Mouse (Mus musculus) kidney, adult 8-10 months (tissue): ENCODE data around the gene Popdc3.
"Not testable (repeated sequence)": the region's sequence is repeated elsewhere in the genome, so short reads cannot be mapped to it uniquely, and the experiment has no call there.

Experiments
- DNase-seq, 2 experiments: peaks; one replicate each; pipeline ENCODE4 v3.0.0; 2022

The Popdc3 gene

GRCm38 (mm10) chr10:45177798-45178197 lies at the start of gene Popdc3:
Gene Popdc3 (plus strand): TSS chr10:45178098.
- DNase-seq: not testable (repeated sequence)

DNA sequence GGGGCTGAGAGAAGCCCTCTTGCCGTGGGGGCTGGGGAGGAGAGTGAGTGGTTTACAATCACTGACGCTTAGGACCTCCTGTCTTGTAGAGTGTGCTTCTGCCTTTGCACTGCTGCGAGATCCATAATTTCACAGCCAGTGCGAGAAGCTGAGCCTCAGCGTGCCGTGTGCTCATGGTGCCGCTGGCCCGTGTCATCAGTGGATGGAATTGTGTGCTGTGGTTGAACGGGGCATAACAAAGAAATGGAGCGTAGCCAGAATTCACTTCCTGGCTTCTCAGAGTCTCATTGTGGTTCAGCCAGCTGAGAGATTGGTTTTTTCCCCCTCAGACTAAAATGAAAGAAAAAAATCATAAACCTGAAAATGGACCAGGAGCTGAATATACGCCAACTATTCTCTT lies 48.8 kb upstream of the Popdc3 start:
- DNase-seq: peak; percentile 8 to 13

DNA sequence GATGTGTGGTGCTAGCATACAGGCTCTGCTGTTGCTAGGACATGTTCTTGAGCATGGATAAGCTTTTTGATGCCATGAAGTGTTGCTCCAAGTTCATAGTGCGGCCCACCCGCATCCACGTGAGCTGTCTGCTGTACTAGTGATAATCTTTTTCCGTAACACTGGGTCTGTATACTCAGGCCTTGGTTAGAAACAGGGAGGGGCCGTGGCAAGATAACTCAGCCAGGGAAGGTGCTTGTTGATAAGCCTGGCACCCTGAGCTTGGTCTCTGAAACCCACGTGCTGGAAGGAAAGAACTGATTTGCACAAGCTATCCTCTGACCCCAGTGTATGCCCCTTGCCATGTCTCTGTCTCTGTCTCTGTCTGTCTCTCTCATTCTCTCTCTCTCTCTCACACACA lies 47.9 kb upstream of the Popdc3 start:
- DNase-seq: no peak

GRCm38 (mm10) chr10:45132371-45132770 lies 45.5 kb upstream of the Popdc3 start:
- peak; percentile 28 to 68 for DNase-seq

- DNase-seq: no peak
These were observed 41.1 kb upstream of the Popdc3 start for GRCm38 (mm10) chr10:45136806-45137205.

DNA sequence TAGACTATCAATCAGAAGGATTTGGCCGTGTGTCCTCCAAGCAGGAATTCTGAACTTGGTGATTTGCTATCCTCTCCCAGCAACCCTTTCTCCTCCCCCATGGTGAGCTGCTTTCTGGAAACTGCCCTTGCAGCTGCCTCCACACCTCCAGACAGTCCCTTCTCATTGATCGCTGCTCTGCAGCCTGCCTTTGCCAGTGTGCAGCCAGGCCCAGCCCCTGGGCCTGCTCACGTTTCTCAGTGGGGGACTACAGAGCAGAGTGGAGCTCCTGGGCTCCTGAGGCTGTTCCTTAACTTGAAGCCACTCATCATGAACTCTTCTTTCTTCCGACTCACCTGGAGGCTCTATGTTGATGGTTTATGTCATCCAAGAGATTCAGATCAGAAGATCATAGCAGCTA lies 38.0 kb upstream of the Popdc3 start:
- DNase-seq: no peak

- DNase-seq: no peak
These were observed 37.3 kb upstream of the Popdc3 start for GRCm38 (mm10) chr10:45140474-45141212.

GRCm38 (mm10) chr10:45142359-45142758 lies 35.5 kb upstream of the Popdc3 start:
- DNase-seq: no peak

- no peak for DNase-seq
These were observed 33.7 kb upstream of the Popdc3 start for GRCm38 (mm10) chr10:45144038-45144817.

DNA sequence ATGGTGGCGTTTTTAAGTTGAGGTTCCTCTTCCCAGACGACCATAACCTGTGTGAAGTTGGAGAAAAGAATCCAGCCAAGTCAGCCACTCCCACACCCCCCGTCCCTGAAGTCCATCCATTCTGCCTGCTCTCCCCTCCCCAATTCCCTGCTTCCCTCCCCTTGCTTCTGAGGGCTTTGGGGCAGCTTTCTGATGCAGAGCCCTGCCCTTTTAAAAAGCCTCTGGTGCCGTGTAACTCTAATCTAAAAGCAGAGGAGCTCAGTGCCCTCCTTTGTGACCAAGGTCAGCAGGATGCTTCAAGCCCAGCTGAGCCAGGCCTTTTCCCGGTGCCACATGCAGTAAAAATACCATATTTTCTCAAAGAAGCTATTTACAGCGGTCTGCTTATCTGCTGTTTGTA lies 31.1 kb upstream of the Popdc3 start:
- DNase-seq: no peak

GRCm38 (mm10) chr10:45151137-45151536 lies 26.8 kb upstream of the Popdc3 start:
- no peak for DNase-seq

- DNase-seq: no peak
These were observed 25.9 kb upstream of the Popdc3 start for GRCm38 (mm10) chr10:45151771-45152692.

DNA sequence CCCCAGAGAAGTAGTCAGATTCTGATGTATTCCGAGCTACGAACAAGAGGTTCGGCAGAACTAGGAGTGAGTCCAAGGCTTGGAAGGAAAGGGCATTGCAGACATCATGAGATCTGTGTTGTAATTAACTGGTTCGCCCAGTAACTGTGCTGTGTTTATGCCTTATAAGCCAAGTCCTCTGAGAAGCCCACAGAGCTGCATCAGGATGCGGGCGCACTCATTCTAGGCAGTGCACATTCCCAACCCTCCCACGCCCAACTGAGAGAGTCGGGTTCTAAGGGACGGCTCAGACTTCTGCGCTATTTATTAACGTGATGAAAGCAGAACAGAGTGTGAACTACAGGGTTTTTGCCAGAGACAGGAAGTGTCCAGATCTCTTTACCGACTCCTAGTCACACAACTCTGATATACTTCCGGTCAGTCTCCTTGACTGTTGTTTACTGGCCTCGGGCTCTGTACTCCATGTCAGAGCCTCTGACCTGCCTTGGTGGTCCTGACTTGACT lies 23.3 kb upstream of the Popdc3 start:
- DNase-seq: no peak

- no peak for DNase-seq
These were observed 12.0 kb upstream of the Popdc3 start for GRCm38 (mm10) chr10:45165851-45166250.

GRCm38 (mm10) chr10:45173927-45174326 lies 4.0 kb upstream of the Popdc3 start:
- no peak for DNase-seq

GRCm38 (mm10) chr10:45174345-45174744 lies 3.6 kb upstream of the Popdc3 start:
- no peak for DNase-seq

DNA sequence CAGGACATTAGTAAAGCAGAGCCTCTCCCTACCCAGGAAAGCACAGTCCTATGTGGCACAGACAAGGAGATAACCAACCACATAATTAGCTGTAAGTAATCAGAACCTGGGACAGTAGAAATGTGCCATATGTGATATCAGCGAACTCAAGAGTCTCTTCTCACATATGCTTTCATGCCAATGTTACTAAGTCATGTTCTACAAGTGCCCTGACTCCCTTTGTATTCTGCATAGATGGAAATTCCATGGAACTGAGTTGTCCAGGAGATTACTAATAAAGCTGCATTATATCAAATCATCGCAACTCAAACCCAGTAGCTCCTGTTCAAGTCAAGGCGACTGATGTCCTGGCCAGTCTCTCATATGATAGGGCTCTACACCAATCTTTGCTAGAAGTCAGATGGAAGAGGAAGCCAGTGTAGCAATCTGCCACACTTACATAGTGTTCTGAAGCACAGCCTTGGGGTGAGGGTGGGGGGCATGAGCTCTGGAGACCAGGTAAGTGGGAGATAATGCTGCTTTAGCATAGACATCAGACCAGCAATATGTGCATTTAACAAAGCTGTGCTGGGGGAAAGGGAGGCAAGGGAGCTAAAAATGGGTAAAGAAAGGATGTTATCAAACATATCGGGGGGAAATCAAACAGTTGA lies 2.9 kb downstream of the Popdc3 start:
- DNase-seq: no peak

DNA sequence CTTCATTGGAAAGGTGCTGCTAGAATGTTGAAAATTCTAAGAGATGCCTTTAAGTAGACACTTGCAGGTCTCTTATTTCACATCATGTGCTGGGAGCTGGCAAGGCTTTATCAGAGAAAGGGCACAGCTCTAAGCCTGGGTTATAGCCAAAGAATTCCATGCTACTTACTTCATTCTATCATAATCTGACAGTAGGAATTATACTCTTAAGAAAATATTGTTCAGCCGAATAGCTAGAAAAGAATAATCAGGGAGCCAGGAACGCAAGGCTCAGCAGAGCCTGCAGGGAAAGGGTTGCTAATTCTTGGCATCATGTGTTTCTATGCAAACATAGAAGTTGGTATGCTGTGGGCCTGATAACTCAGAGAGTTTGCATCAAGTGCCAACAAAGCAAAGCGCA lies 3.4 kb downstream of the Popdc3 start:
- no peak for DNase-seq

- no peak for DNase-seq
These were observed 7.6 kb downstream of the Popdc3 start for GRCm38 (mm10) chr10:45185457-45185856.

DNA sequence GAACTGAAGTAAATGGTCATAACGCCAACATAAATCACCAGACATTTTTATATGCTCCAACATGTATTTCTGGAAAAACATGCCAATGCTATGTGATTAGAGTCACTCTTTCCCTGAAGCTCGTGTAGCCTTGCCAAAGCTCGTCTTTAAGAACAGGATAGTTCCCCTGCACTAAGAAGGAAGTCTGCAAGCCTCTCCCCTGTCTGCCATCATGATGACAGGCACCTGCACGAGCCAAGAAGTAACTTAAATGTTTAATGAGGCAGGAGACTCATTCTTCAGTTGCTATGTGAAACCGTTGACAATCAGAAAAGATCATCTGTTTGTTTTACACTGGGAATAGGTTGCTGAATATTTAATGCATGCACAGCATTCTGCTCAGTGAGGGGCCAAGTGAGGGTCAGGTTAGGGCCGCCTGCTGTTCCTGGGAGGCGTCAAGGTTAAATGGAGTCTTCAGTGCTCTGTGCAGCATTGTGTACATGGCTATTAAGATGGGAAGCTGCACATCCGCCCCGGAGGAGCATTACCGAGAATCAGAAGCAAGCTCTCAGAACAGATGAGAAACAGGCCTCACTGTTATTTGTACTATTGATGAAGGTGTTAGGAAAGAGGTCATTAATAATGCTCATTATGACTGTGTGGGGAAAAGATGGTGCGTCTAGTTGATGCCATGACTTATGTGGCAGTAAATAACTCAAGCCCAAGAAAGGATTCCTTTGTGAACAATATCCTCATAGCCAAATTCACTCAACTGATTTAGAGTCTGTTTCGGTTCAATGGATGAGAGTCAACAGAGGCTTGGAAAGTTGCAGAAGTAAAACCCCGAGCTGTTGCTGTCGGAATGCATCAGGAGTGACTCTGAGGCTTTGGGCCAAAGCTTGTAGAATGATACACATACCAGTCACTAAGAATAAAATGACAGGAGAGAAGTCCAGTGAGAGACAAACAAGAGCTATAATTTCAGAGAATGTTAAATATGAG lies 15.7 kb downstream of the Popdc3 start:
- DNase-seq: no peak

DNA sequence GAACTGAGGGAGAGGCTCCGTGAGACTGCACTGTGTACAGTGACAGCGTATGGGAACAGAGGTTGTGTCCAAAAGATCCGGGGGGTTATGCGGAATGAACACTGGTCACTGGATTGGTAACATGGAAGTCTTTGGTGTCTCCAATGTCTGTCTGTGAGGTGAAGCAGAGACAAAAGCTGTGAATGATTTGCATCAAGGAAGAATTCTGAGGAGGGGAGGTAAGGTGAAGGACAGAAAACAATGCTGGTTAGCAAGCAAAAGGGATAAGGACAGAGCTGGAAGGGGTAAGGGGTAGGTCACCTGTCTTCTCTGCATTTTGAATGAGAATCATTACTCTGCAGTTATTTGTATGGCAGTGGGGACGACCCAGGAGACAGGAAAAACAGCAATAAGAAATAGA lies 16.6 kb downstream of the Popdc3 start:
- DNase-seq: no peak
